Mouse (Mus musculus) brown adipose tissue, adult 24 weeks (tissue): Measurements from ENCODE around the gene Il21. TPM values are rescaled to one million over a fixed set of nuclear protein-coding genes. Genes with fewer than 3 reads are reported as not detected.

Experiments used
- H3K27ac ChIP-seq: fragments of 200-500 bp; replicated peaks from 2 replicates; pipeline ENCODE4 v1.5.1; 2012; ENCODE audit warnings: low read depth, mild to moderate bottlenecking, low read length
- H3K4me1 ChIP-seq: fragments of 200-500 bp; 2 replicates; pipeline ENCODE4 v1.6.1; 2012; ENCODE audit warnings: low read length, mixed read lengths; ENCODE audit not compliant: control insufficient read depth, insufficient read depth, insufficient read length
- H3K4me3 ChIP-seq: fragments of 200-500 bp; 2 replicates; pipeline ENCODE4 v1.5.1; 2012; ENCODE audit warnings: low read depth, mild to moderate bottlenecking, low read length, moderate library complexity; ENCODE audit not compliant: insufficient read depth
- polyA plus RNA-seq: library from polyadenylated mRNA; stranded (reverse); fragments of >200 nt; gene quantifications from 2 replicates; pipeline ENCODE4 v1.2.4, GENCODE M21; 2012; ENCODE audit not compliant: missing spikeins, insufficient read depth, insufficient read length

Il21 gene
- not detected in 2 replicates for polyA plus RNA-seq

DNA sequence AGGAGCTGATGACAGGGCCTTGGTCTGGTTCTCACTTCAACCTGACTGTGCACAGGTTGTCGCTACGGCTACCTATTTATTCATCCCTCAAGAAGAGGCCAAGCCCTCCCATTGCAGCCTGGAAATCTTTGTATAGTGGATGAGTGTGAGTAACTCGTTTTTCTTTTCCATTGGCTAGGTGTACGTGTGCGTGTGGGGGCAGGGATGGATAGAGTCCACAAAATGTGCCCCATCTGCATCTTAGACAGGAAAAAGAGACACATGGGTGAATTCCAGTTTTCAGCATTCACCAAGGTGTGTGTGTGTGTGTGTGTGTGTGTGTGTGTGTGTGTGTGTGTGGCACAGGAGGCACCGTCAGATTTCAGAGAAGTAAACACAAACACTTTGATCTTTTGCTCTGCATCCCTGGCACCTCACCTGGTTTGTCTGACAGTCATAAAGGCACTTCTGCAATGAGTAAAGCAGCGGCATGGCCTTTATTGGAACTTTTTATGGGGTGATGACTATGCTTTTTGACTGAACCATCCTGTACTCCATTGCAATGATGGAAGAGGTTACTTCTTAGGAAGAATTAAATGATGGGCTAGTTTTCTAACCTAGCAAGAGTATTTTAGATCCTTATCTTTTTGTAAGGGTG lies at the start of gene Il21:
Gene Il21, minus strand, starts transcription at position 51 of the 637 bp plus-strand sequence.
- Histone ChIP-seq H3K4me3 (no peak within 1 kb of the TSS), H3K27ac (no peak within 1 kb of the TSS), H3K4me1 (no peaks in the 10 kb centered on the region)

DNA sequence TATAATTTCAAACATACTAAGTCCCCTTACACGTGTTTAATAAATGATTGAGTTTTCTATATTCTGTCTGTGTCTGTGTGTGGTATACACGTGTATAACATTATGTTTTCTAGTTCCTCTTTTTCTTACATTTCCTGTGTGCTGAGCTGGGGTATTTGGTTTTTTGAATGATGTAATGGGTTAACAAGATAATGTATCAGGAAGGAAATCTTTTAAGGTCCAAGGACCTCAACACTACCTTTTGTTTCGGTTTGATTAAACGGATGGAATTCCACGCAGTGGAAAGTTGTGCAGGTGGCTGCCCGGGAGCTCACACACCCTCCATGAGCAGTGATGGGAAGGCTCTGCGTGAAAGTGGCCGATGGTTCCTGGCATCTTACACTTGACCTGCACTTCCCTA lies 48.4 kb upstream of the Il21 start:
- Histone ChIP-seq H3K4me1 (no peaks in the 10 kb centered on the region), H3K27ac (no peak overlapping the region), H3K4me3 (no peak overlapping the region)

- Histone ChIP-seq H3K4me3 (no peak overlapping the region), H3K27ac (no peak overlapping the region), H3K4me1 (no peaks in the 10 kb centered on the region)
These were observed 47.8 kb upstream of the Il21 start for GRCm38 (mm10) chr3:37280221-37280620.

GRCm38 (mm10) chr3:37274661-37275060 lies 42.2 kb upstream of the Il21 start:
- Histone ChIP-seq H3K4me1 (no peaks in the 10 kb centered on the region), H3K4me3 (no peak overlapping the region), H3K27ac (no peak overlapping the region)

- H3K4me1 ChIP-seq = no peaks in the 10 kb centered on the region
- H3K4me3 ChIP-seq = no peak overlapping the region
- H3K27ac ChIP-seq = no peak overlapping the region
These were observed 40.7 kb upstream of the Il21 start for GRCm38 (mm10) chr3:37273092-37273491.

DNA sequence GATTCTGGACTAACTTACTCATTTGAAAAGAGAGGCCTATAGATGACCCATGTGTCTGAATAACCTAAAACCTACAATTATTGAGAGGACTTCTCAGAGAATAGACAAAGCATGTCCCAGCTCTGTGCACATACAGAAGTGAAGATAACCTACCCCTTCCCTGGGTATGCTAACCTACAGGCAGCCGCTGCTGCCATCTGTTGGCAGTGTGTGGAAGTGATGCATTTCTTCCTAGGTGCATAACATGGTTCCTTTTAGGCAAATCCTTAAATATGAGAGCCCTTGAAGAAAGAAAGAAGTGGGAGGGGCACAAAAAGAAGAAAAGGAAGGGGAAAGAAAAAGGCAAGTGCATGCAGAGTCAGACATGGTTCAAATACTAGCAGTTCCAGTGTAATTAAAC lies 38.8 kb upstream of the Il21 start:
- Histone ChIP-seq H3K4me1 (no peaks in the 10 kb centered on the region), H3K4me3 (no peak overlapping the region), H3K27ac (no peak overlapping the region)

DNA sequence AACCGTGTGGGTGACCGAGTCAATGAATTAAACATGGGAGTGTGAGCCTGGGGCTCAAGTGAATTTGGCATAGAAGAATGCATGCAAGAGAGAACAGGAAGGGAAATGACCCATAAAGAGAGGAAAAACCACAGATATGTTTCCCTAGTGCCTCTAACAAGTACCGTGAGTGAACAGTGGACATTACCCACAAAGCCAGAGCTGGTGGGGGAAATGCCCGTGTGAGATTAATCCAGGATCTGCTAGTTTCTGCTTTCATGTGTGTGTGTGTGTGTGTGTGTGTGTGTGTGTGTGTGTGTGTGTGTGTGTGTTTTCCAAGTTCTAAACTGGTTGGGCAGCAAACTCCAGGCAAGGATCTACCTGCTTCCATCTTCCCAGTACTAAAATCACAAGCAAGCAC lies 37.5 kb upstream of the Il21 start:
- Histone ChIP-seq H3K4me1 (no peaks in the 10 kb centered on the region), H3K4me3 (no peak overlapping the region), H3K27ac (no peak overlapping the region)

GRCm38 (mm10) chr3:37268338-37268737 lies 35.9 kb upstream of the Il21 start:
- H3K27ac ChIP-seq = no peak overlapping the region
- no peak overlapping the region for H3K4me3 ChIP-seq

GRCm38 (mm10) chr3:37259331-37259999 lies 27.0 kb upstream of the Il21 start:
- Histone ChIP-seq H3K27ac (no peak overlapping the region), H3K4me1 (no peaks in the 10 kb centered on the region), H3K4me3 (no peak overlapping the region)

More at GRCm38 (mm10) chr3:37268338-37268737, 35.9 kb upstream of the Il21 start:
- H3K4me1 ChIP-seq = no peaks in the 10 kb centered on the region

GRCm38 (mm10) chr3:37257776-37258175 lies 25.3 kb upstream of the Il21 start:
- Histone ChIP-seq H3K4me1 (no peaks in the 10 kb centered on the region), H3K4me3 (no peak overlapping the region), H3K27ac (no peak overlapping the region)

DNA sequence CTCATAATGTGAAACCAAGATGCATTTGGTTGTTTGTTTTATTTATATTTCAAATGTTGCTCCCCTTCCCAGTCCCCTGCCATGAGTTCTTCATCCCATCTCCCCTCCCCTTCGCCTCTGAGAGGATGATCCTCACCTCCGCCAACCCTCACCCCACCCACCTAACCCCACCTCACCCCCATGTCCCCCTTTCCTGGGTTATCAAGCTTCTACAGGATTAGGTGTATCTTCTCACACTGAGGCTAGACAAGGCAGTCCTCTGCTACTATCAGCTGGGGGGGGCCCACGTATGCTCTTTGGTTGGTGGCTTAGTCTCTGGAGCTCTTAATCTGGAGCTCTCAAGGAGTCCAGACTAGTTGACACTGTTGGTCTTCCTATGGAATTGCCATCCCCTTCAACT lies 18.5 kb upstream of the Il21 start:
- Histone ChIP-seq H3K27ac (no peak overlapping the region), H3K4me3 (no peak overlapping the region), H3K4me1 (no peaks in the 10 kb centered on the region)

- no peak overlapping the region for H3K4me3 ChIP-seq
- H3K4me1 ChIP-seq = no peaks in the 10 kb centered on the region
These were observed 2.6 kb upstream of the Il21 start for GRCm38 (mm10) chr3:37235025-37235424.

DNA sequence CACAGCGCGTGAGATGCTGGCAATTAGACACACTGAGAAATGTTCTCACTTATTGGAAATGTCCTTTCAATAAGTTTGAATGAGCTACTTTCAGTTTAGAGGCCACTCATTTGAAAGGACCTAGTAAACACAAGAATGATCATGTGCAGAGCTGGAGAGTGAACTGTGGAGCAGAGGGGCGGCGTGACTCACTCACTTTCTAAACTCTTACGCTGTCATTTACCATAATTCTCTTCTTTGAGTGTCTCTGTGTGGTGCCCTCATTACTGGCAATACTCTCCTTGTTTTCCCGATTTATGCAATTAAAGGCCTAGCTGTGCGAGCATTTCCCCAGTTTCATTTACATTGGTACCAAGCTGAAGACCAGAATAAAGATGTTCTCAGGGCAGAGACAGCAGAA lies 1.3 kb downstream of the Il21 start:
- H3K4me1 ChIP-seq = no peaks in the 10 kb centered on the region
- H3K27ac ChIP-seq = no peak overlapping the region
- no peak overlapping the region for H3K4me3 ChIP-seq

More at GRCm38 (mm10) chr3:37235025-37235424, 2.6 kb upstream of the Il21 start:
- H3K27ac ChIP-seq = no peak overlapping the region

- no peak overlapping the region for H3K27ac ChIP-seq
- no peaks in the 10 kb centered on the region for H3K4me1 ChIP-seq
- H3K4me3 ChIP-seq = no peak overlapping the region
These were observed 3.2 kb downstream of the Il21 start for GRCm38 (mm10) chr3:37229082-37229829.

- no peaks in the 10 kb centered on the region for H3K4me1 ChIP-seq
- no peak overlapping the region for H3K4me3 ChIP-seq
- H3K27ac ChIP-seq = no peak overlapping the region
These were observed 7.3 kb downstream of the Il21 start for GRCm38 (mm10) chr3:37225124-37225523.
